Mouse (Mus musculus): ENCODE measurements around the gene Ola1. TPM values are rescaled to one million over a fixed set of nuclear protein-coding genes. Genes with fewer than 3 reads are reported as not detected.
A peak's percentile ranks its signal among the peaks of the same experiment; 100 is the strongest.

Ola1 gene
- total RNA-seq (2021) = 100 to 1,000 TPM in 1 of 2 experiments, 10 to 100 TPM in 1; 97.8 to 103 TPM

- intact Hi-C loops (cut with DNase I) = no loop called here
- no peak for DNase-seq (ENCODE audit: low spot score in 2 of 2)
Observed at GRCm38 (mm10) chr2:73218913-73219312, at the start of gene Ola1. TSS of gene Ola1 (minus strand) at chr2:73218924.

DNA sequence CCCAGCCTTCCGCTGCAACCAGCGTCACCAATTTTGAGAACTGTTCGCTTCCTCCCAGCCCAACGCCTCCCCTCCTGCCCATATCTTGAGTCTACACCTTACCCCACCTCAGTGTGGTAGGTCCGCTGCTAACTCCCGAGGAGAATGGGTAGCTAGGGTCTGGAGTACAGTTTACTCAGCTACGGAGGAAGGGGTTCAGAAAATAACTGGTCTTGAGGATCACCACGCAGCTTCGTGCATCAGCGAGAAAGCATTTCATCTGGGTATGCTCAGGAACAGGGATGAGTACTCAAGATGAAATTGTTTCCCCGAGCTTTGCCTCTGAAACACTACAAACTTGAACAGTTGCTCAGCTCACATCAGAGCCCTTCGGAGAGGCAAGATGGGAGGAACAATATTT is 49.6 kb upstream of the Ola1 start:
- no peak for DNase-seq (ENCODE audit: low spot score in 2 of 2)
- intact Hi-C loops (cut with DNase I) = no loop called here

DNA sequence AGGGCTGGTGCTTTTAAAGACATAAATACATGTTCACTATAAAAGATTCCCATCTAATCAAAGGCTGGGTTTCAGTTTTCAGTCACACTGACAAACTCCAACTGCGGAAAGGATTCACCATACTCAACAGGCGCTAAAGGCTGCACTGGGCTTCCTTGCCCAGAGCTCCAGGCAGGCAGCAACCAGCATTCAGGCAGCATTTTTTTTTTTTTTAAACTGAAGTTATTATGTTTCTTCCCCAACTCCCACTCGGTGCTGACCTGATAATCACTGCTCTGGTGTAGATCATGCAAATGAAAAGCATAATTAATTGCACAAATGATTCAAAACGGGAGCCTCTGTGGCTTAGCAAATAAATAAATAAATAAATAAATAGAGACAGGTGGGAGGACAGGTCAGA is 49.1 kb upstream of the Ola1 start:
- DNase-seq (ENCODE audit: low spot score in 2 of 2) = no peak
- intact Hi-C loops (cut with DNase I) = no loop called here

GRCm38 (mm10) chr2:73267231-73267630 is 48.5 kb upstream of the Ola1 start:
- intact Hi-C loops (cut with DNase I) = no loop called here
- no peak for DNase-seq (ENCODE audit: low spot score in 2 of 2)

DNA sequence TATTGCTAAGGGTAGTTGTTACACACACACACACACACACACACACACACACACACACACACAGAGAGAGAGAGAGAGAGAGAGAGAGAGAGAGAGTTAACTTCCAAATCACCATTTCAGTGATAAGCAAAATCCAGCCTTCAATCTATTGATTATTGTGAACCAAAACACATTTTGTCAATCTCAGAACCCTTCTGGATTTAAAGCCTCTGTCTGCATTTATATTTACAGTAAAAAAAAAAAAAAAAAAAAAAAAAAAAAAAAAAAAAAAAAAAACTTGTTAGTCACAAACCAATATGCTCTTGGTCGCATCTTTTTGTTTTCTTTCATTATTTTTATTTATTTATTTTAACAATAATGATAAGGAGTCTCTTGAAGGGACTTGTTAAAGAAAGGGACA is 47.9 kb upstream of the Ola1 start:
- no peak for DNase-seq (ENCODE audit: low spot score in 2 of 2)
- intact Hi-C loops (cut with DNase I) = no loop called here

- intact Hi-C loops (cut with DNase I) = no loop called here
- DNase-seq (ENCODE audit: low spot score in 2 of 2) = no peak
Observed at GRCm38 (mm10) chr2:73266011-73266410, 47.3 kb upstream of the Ola1 start.

DNA sequence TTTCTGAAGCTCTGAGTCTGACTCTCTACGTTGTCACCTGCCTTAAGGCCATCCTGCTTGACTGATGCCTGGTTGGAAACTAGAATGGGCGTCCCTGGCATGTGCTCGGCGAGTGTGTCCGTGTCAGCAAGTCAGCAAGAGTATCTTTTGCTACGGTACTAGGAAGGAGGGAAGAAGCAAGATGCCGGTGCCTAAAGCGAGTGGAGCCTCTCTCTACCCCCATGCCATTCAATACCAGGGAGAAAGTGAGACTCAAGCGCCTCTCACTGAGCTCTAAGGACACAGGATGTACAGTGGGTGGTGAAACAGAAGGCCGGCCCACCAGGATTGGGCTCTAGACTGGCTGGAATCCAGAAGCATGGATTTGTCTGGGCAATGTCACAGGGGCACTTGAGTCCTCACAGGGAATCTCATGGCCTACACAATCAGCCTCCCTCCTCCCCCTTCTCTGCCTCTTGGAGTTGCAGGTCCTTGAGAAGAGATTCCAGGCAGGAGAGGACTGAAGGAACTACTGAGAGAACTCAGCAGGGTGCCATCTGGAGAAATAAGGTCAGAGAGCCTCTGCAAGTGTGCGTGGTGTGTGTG is 46.0 kb upstream of the Ola1 start:
- intact Hi-C loops (cut with DNase I) = no loop called here
- no peak for DNase-seq (ENCODE audit: low spot score in 2 of 2)

DNA sequence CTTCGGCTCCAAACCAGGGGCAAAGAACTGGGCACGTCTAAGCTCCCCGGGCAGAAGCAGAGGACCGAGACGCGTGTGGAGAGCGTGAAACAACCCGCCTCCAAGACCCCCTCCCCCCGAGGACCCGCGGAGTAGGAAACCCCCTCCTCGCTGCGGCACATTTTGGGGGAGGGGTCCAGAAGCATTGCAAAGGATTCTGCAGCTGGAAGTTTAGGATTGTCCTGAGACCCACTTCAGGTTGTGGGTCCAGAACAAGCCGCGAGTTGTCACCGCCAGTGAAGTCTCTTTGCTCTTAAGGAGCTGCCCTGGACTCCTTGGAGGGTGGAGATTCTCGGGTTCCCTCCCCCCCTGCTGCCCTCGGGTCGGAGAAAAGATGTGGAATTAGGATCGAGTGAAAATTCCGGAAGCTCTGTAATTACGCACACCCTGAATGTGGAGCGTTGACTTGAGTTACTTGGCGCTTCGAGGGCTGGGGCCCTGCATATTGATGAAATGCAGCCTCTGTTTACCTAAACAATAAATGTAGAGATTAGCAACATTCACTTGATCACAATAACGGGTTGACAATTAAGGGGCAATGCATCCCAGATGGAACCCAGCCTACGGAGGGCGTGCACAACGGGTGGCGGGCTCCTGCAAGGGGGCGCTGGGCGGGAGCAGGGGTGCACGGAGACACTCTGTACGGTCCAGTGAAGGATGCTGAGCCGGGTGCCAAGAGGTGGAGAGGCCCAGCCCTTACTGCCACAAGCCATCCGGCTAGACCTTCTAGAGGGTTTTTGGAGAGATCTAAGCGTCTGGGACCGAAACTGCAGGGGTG is 45.3 kb upstream of the Ola1 start:
- DNase-seq (ENCODE audit: low spot score in 2 of 2) = no peak
- intact Hi-C loops (cut with DNase I) = no loop called here

GRCm38 (mm10) chr2:73263172-73263765 is 44.5 kb upstream of the Ola1 start:
- no peak for DNase-seq (ENCODE audit: low spot score in 2 of 2)
- intact Hi-C loops (cut with DNase I) = no loop called here

- no peak for DNase-seq (ENCODE audit: low spot score in 2 of 2)
- intact Hi-C loops (cut with DNase I) = no loop called here
Observed at GRCm38 (mm10) chr2:73248701-73249100, 30.0 kb upstream of the Ola1 start.

DNA sequence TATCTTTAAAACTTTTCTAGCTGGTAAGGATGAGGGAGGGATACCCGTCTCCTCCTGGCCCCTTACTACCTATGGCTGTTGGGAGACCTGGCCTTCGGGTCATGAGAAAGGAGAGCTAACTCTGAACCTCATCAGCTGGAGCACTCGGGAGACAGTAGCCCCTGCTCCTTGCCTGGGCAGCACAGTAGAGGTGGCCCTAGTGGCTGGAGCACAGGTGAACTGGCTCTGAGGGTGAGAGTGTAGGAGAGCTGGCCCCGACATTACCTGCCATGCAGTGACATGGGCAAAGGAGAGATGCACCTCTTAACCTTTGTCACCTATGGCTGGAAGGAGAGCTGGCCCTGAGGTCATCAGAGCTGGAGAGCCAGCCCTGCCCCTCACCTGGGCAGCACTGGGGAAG is 22.6 kb upstream of the Ola1 start:
- intact Hi-C loops (cut with DNase I) = no loop called here

DNA sequence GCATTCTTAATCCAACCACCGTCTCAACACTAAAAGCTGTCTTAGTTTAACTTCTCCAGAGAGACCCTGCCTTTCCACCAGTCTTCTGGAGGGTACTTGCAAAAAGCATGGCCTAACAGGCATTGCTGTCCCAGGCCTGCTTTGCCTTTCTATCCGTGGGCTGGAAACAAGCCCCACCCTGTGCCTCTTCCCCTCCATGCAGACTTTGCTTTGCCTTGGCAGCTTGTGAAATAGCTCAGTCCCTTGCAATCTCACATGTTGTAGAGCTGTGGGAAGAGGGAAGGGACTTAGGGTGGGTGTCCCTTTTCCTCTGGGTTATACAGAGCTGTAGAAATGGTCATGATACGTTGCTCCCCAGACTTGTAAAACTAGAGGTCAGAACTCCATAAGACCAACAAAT is 12.4 kb upstream of the Ola1 start:
- intact Hi-C loops (cut with DNase I) = no loop called here
- no peak for DNase-seq (ENCODE audit: low spot score in 2 of 2)

More for the DNA sequence above, 22.6 kb upstream of the Ola1 start:
- no peak for DNase-seq (ENCODE audit: low spot score in 2 of 2)

GRCm38 (mm10) chr2:73213871-73214659 is 4.7 kb downstream of the Ola1 start:
- peak; percentile 94 to 95 for DNase-seq (ENCODE audit: low spot score in 2 of 2)
- intact Hi-C loops (cut with DNase I) = loop anchor here (1.0 kb wide), 1 partner anchor 234 kb away; the partner anchor contains the start of gene Sp3

DNA sequence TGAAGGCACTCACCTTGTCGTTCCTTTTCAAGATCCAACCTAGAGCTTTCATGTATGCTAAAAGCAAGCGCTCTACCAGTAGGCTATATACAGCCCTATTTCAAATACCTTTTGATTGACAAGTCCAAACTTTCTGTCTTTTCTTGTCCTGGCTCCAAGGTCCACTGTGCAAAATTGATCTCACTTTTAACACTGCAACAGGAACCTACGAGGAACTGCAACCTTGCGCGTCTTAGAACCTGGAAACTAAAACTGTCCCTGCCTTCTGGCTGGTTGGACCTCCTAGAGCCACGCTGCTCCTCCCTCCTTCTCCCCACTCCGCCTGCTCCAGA is 5.2 kb downstream of the Ola1 start:
- intact Hi-C loops (cut with DNase I) = no loop called here
- DNase-seq (ENCODE audit: low spot score in 2 of 2) = no peak

- DNase-seq (ENCODE audit: low spot score in 2 of 2) = no peak
- intact Hi-C loops (cut with DNase I) = no loop called here
Observed at GRCm38 (mm10) chr2:73204328-73204727, 14.4 kb downstream of the Ola1 start.

GRCm38 (mm10) chr2:73188488-73188887 is 30.2 kb downstream of the Ola1 start:
- intact Hi-C loops (cut with DNase I) = no loop called here

DNA sequence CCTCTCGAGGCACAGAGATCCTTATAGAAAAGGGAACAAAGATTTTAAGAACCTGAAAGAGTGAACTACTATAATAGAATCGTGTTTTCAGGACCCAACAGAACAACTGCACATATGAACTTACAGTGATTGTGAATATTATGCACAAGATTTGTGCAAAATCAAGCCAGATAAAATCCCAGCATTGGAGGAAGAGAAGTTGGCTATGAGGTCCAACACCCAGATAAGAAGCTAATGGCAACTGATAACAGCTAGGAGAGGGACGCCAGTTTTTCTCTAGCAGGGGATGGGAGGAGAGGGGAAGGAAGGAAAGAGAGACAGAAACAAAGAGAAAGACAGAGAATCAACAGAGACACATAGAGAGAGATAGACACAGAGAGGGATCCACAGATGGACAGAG is 33.5 kb downstream of the Ola1 start:
- intact Hi-C loops (cut with DNase I) = no loop called here
- no peak for DNase-seq (ENCODE audit: low spot score in 2 of 2)

More at GRCm38 (mm10) chr2:73188488-73188887, 30.2 kb downstream of the Ola1 start:
- DNase-seq (ENCODE audit: low spot score in 2 of 2) = no peak

GRCm38 (mm10) chr2:73169496-73169895 is 49.2 kb downstream of the Ola1 start:
- intact Hi-C loops (cut with DNase I) = loop anchor here (5.0 to 10.0 kb wide), 2 partner anchors 108 to 235 kb away; no protein-coding TSS in a partner anchor
- no peak for DNase-seq (ENCODE audit: low spot score in 2 of 2)

- intact Hi-C loops (cut with DNase I) = loop anchor here (5.0 to 10.0 kb wide), 2 partner anchors 110 to 238 kb away; no protein-coding TSS in a partner anchor
- peak; percentile 17 to 34 for DNase-seq (ENCODE audit: low spot score in 2 of 2)
Observed at GRCm38 (mm10) chr2:73167126-73167525, 51.6 kb downstream of the Ola1 start.

DNA sequence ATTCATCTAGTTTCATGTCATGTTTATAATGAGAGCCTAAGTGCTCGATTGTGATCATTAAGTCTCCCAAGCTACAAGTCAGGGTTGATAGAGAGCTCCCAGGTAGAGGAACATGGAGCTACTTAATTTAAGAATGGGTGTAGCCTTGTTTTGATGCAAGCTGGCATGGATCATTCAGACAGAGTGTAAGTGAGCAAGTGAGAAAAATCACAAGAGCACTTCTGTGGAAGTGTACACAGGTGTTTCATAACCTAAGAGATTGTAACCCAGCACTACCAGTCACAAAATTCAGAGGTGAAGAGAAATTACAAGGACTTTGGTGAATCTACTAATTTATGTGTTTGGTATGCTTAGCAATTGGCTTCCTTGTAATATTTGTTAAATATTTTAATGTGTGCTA is 54.1 kb downstream of the Ola1 start:
- intact Hi-C loops (cut with DNase I) = loop anchor here (5.0 to 10.0 kb wide), 2 partner anchors 113 to 240 kb away; no protein-coding TSS in a partner anchor
- no peak for DNase-seq (ENCODE audit: low spot score in 2 of 2)
